Mouse (Mus musculus) lung, postnatal 0 days (tissue): ENCODE measurements at regions not wholly inside any gene's neighbourhood (a gene's known extent, or its start where the extent isn't known, plus 50 kb on each side); places are given as distances from the start of the nearest gene placed in this dataset.

Source experiments
- CTCF ChIP-seq: IDR thresholded peaks from 2 replicates; pipeline ENCODE4 v1.5.1; 2016; ENCODE audit warnings: antibody characterized with exemption, mild to moderate bottlenecking
- EP300 ChIP-seq: IDR thresholded peaks from 2 replicates; pipeline ENCODE4 v1.6.1; 2016; ENCODE audit warnings: antibody characterized with exemption, mild to moderate bottlenecking, control low read depth

DNA sequence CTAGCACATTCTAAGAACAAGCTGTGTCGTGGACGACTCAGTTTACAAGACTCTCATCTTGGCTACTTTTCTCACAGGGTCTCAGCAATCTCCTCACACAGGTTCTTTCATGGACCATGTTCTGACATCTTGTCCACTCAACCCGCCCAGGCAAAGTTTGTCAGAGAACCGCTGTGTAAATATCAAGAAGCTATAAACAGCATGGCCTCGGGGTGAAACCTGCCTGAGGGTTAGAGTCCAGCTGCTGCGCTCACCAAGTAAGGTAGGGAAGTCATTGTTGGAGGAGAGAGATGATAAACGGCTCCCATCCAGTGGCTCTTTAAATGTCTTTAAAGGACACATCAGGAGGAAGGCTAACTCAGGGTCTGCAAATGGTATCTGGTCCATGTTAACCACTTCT is 151.3 kb upstream of the Mylip start:
- TF ChIP-seq CTCF (no peak), EP300 (no peak)
